Mouse (Mus musculus) ES-E14 (cell line): ENCODE results near the gene Calm2.

Source experiments
- CHD2 ChIP-seq: IDR thresholded peaks from 2 replicates; pipeline ENCODE4 v1.6.1; 2014; ENCODE audit warnings: mild to moderate bottlenecking, low read depth, low read length, inconsistent platforms
- HCFC1 ChIP-seq: IDR thresholded peaks from 2 replicates; pipeline ENCODE4 v1.6.1; 2012; ENCODE audit warnings: low read length, inconsistent platforms, borderline replicate concordance; ENCODE audit not compliant: insufficient read depth
- MAFK ChIP-seq: IDR thresholded peaks from 2 replicates; pipeline ENCODE4 v1.6.1; 2014; ENCODE audit warnings: mild to moderate bottlenecking, low read depth, low read length, inconsistent platforms; ENCODE audit not compliant: insufficient read depth
- ZC3H11A ChIP-seq: IDR thresholded peaks from 2 replicates; pipeline ENCODE4 v1.6.1; 2012; ENCODE audit warnings: low read depth, mild to moderate bottlenecking, inconsistent platforms, low read length, borderline replicate concordance
- ZNF384 ChIP-seq: IDR thresholded peaks from 2 replicates; pipeline ENCODE4 v1.6.1; 2012; ENCODE audit warnings: low read depth, low read length, inconsistent platforms

- no peak for TF ChIP-seq ZC3H11A
- TF ChIP-seq CHD2: no peak
- TF ChIP-seq ZNF384: no peak
- TF ChIP-seq MAFK: no peak
- TF ChIP-seq HCFC1: no peak
Observed at GRCm38 (mm10) chr17:87468616-87469015, 21.9 kb upstream of the Calm2 start.
